Mouse (Mus musculus): ENCODE data around the gene Psmg4.

GRCm38 (mm10) chr13:34132299-34132698, 30.5 kb upstream of the Psmg4 start:
- no peak for TF ChIP-seq POLR2A (IDR thresholded peaks at IDR 0.05; ENCODE audit: extremely low read depth, insufficient read depth, low read length)
- TF ChIP-seq CTCF (IDR thresholded peaks at IDR 0.05; ENCODE audit: low read depth, low read length): no peak
